Mouse (Mus musculus): Measurements from ENCODE around the gene Sdad1.

Gene Sdad1

GRCm38 (mm10) chr5:92312046-92312715 is 1.9 kb upstream of the Sdad1 start:
- peak; percentile 46 to 84 for DNase-seq

- DNase-seq, result no peak
These were observed 6.0 kb downstream of the Sdad1 start for GRCm38 (mm10) chr5:92304291-92304690.

GRCm38 (mm10) chr5:92302149-92302840 is 8.0 kb downstream of the Sdad1 start:
- DNase-seq, result no peak

GRCm38 (mm10) chr5:92294525-92294924 is 15.8 kb downstream of the Sdad1 start:
- no peak for DNase-seq

- DNase-seq, result no peak
These were observed 18.4 kb downstream of the Sdad1 start for GRCm38 (mm10) chr5:92291652-92292414.

- DNase-seq, result no peak
These were observed 22.4 kb downstream of the Sdad1 start for GRCm38 (mm10) chr5:92287840-92288239.

GRCm38 (mm10) chr5:92283107-92283506 is 27.2 kb downstream of the Sdad1 start:
- no peak for DNase-seq

- DNase-seq, result no peak
These were observed 27.7 kb downstream of the Sdad1 start for GRCm38 (mm10) chr5:92282571-92282970.

- DNase-seq, result peak; percentile 34 to 46
These were observed 31.2 kb downstream of the Sdad1 start for GRCm38 (mm10) chr5:92278942-92279537.

GRCm38 (mm10) chr5:92277437-92278394 is 32.6 kb downstream of the Sdad1 start, which contains the start of gene Naaa:
Naaa (minus strand) TSS chr5:92278170.
- DNase-seq, result peak; percentile 89 to 91

GRCm38 (mm10) chr5:92270496-92270895 is 39.8 kb downstream of the Sdad1 start:
- DNase-seq, result peak in 1 of 2 experiments; percentile 37

- peak; percentile 66 to 73 for DNase-seq
These were observed 46.4 kb downstream of the Sdad1 start for GRCm38 (mm10) chr5:92263761-92264359.

GRCm38 (mm10) chr5:92262646-92263045 is 47.6 kb downstream of the Sdad1 start:
- DNase-seq, result no peak

- DNase-seq, result no peak
These were observed 54.1 kb downstream of the Sdad1 start, which contains the start of gene Ppef2 for GRCm38 (mm10) chr5:92256218-92256617. Ppef2 (minus strand) TSS chr5:92256278.

- DNase-seq, result no peak
These were observed 55.8 kb downstream of the Sdad1 start for GRCm38 (mm10) chr5:92254476-92254875.

- no peak for DNase-seq
These were observed 57.4 kb downstream of the Sdad1 start for GRCm38 (mm10) chr5:92252797-92253343.

GRCm38 (mm10) chr5:92252031-92252430 is 58.2 kb downstream of the Sdad1 start:
- no peak for DNase-seq

GRCm38 (mm10) chr5:92248614-92249013 is 61.7 kb downstream of the Sdad1 start:
- no peak for DNase-seq

GRCm38 (mm10) chr5:92245483-92245882 is 64.8 kb downstream of the Sdad1 start:
- DNase-seq, result no peak

GRCm38 (mm10) chr5:92244900-92245299 is 65.4 kb downstream of the Sdad1 start:
- DNase-seq, result no peak

- DNase-seq, result no peak
These were observed 69.5 kb downstream of the Sdad1 start for GRCm38 (mm10) chr5:92240769-92241168.
